Mouse (Mus musculus): ENCODE measurements around the gene Tmem236.

DNA sequence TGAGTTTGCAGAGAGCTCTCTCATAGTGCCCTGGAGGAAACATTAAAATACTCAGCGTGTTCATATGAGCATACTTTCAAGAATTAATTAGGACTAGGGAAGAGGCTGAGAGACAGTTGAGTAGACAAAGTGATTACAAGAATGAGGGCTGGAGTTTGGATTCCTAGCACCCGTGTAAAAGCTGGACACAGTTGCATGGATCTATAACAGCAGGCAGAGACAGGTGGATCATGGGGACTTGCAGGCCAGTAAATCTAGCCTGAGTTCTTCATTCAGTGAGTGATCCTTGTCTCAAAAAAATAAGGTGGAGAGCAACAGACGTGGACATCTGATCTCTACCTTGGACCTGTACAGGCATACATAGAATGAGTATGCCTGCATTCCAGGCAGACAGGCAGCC, 15.3 kb upstream of the Tmem236 start:
- TF ChIP-seq GATA1 (IDR thresholded peaks at IDR 0.05; ENCODE audit: borderline replicate concordance, low read length): no peak
- no peak for TF ChIP-seq FLI1 (IDR thresholded peaks at IDR 0.05; ENCODE audit: low read length)
